Mouse (Mus musculus) neural tube, embryonic 14.5 days (tissue): ENCODE data around the gene Crybg3. TPM values are rescaled to one million over a fixed set of nuclear protein-coding genes. Genes with fewer than 3 reads are reported as not detected.

Experiments
- polyA plus RNA-seq: library from polyadenylated mRNA; unstranded; fragments of >200 nt; fragmentation: Nextera tagmentation; extraction: Ambion mirVana; gene quantifications from 2 replicates; pipeline ENCODE4 v1.2.1, GENCODE M21; 2014

Gene Crybg3
- polyA plus RNA-seq, 1 experiment from 2014 or later = 2.2 TPM

Other genes with a start within 250 kb of the Crybg3 start
- gene Olfr209, start 237.0 kb downstream of the Crybg3 start, polyA plus RNA-seq = not detected in 2 replicates
- gene Gabrr3, start 193.6 kb downstream of the Crybg3 start, polyA plus RNA-seq = 0.04 TPM in 1 of 2 replicates, not detected in the other
- 12.2 and 12.8 TPM in 2 replicates for gene Riox2, start 129.2 kb downstream of the Crybg3 start, polyA plus RNA-seq
- 47.0 and 50.5 TPM in 2 replicates for gene Arl6, start 38.4 kb upstream of the Crybg3 start, polyA plus RNA-seq